Mouse (Mus musculus): ENCODE results near the gene Gm21083. TPM values are rescaled to one million over a fixed set of nuclear protein-coding genes. Genes with fewer than 3 reads are reported as not detected.
"Not testable (repeated sequence)": the region's sequence is repeated elsewhere in the genome, so short reads cannot be mapped to it uniquely, and the experiment has no call there.

Gene Gm21083
- not detected in 2 replicates for total RNA-seq (2014; rRNA removed)
- not detected in 2 replicates for polyA plus RNA-seq (2012; rRNA removed)

GRCm38 (mm10) chr5:15577033-15577432 lies at the start of gene Gm21083:
Gene Gm21083, plus strand, starts transcription at chr5:15577333.
- H3K27ac ChIP-seq (replicated peaks; ENCODE audit: insufficient read depth, low read depth, low read length); H3K4me1 ChIP-seq (ENCODE audit: control insufficient read depth, insufficient read depth, low read length); H3K36me3 ChIP-seq (ENCODE audit: control insufficient read depth, insufficient read depth, low read length); H3K79me2 ChIP-seq (ENCODE audit: control insufficient read depth, insufficient read depth, low read length); DNase-seq (ENCODE audit: extremely low read depth, low read depth, low spot score); H3K9ac ChIP-seq (ENCODE audit: low read depth, low read length); H3K4me3 ChIP-seq (ENCODE audit: insufficient read depth, low read depth, low read length); H3K27me3 ChIP-seq (ENCODE audit: control insufficient read depth, insufficient read depth, low read length): not testable (repeated sequence)
- no CpG with 5 or more reads among the region's 1 CpGs for WGBS

- not testable (repeated sequence) for H3K9ac ChIP-seq (ENCODE audit: low read depth, low read length); H3K4me3 ChIP-seq (ENCODE audit: insufficient read depth, low read depth, low read length); H3K79me2 ChIP-seq (ENCODE audit: control insufficient read depth, insufficient read depth, low read length); H3K4me1 ChIP-seq (ENCODE audit: control insufficient read depth, insufficient read depth, low read length); H3K27ac ChIP-seq (replicated peaks; ENCODE audit: insufficient read depth, low read depth, low read length); H3K27me3 ChIP-seq (ENCODE audit: control insufficient read depth, insufficient read depth, low read length); H3K36me3 ChIP-seq (ENCODE audit: control insufficient read depth, insufficient read depth, low read length); DNase-seq (ENCODE audit: extremely low read depth, low read depth, low spot score)
- WGBS, result 20% methylated on average over 1 of the region's 1 CpGs
Observed at GRCm38 (mm10) chr5:15529122-15529521, 48.0 kb upstream of the Gm21083 start, which contains the start of gene Gm21190. Gene Gm21190, minus strand, starts transcription at chr5:15529222.

- not testable (repeated sequence) for DNase-seq (ENCODE audit: extremely low read depth, low read depth, low spot score); H3K79me2 ChIP-seq (ENCODE audit: control insufficient read depth, insufficient read depth, low read length); H3K27ac ChIP-seq (replicated peaks; ENCODE audit: insufficient read depth, low read depth, low read length); H3K4me3 ChIP-seq (ENCODE audit: insufficient read depth, low read depth, low read length); H3K36me3 ChIP-seq (ENCODE audit: control insufficient read depth, insufficient read depth, low read length); H3K27me3 ChIP-seq (ENCODE audit: control insufficient read depth, insufficient read depth, low read length); H3K4me1 ChIP-seq (ENCODE audit: control insufficient read depth, insufficient read depth, low read length); H3K9ac ChIP-seq (ENCODE audit: low read depth, low read length)
- 67% methylated on average over 6 of the region's 6 CpGs for WGBS
Observed at GRCm38 (mm10) chr5:15548642-15549041, 28.5 kb upstream of the Gm21083 start.

DNA sequence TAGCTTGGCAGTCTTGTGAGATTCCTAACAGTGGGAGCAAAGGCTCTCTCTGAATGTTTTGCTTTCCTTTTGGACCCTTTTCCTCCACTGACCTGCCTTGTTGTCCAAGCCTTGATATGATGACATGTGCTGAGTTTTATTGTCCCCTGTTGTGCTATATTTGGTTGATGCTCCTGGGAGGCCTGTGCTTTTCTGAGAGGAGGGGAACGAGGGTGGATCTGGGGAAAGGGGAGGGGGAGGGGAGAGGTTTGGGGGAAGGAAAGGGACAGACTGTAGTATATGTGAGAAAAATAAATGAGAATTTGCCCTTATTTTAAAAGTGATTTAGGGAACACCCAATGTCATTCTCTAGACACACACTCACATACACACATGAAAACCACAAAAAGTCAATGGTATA lies 28.0 kb upstream of the Gm21083 start:
- not testable (repeated sequence) for H3K4me1 ChIP-seq (ENCODE audit: control insufficient read depth, insufficient read depth, low read length); H3K27me3 ChIP-seq (ENCODE audit: control insufficient read depth, insufficient read depth, low read length); H3K4me3 ChIP-seq (ENCODE audit: insufficient read depth, low read depth, low read length); H3K79me2 ChIP-seq (ENCODE audit: control insufficient read depth, insufficient read depth, low read length); H3K9ac ChIP-seq (ENCODE audit: low read depth, low read length); H3K36me3 ChIP-seq (ENCODE audit: control insufficient read depth, insufficient read depth, low read length); DNase-seq (ENCODE audit: extremely low read depth, low read depth, low spot score); H3K27ac ChIP-seq (replicated peaks; ENCODE audit: insufficient read depth, low read depth, low read length)
- 29% methylated on average over 1 of the region's 1 CpGs for WGBS

GRCm38 (mm10) chr5:15549606-15550005 lies 27.5 kb upstream of the Gm21083 start:
- DNase-seq (ENCODE audit: extremely low read depth, low read depth, low spot score); H3K79me2 ChIP-seq (ENCODE audit: control insufficient read depth, insufficient read depth, low read length); H3K4me3 ChIP-seq (ENCODE audit: insufficient read depth, low read depth, low read length); H3K27ac ChIP-seq (replicated peaks; ENCODE audit: insufficient read depth, low read depth, low read length); H3K27me3 ChIP-seq (ENCODE audit: control insufficient read depth, insufficient read depth, low read length); H3K4me1 ChIP-seq (ENCODE audit: control insufficient read depth, insufficient read depth, low read length); H3K9ac ChIP-seq (ENCODE audit: low read depth, low read length); H3K36me3 ChIP-seq (ENCODE audit: control insufficient read depth, insufficient read depth, low read length): not testable (repeated sequence)
- 0 out of 2 replicates have a peak, but pooled peaks have one; percentile 15 for TF ChIP-seq CTCF (IDR thresholded peaks at IDR 0.05; ENCODE audit: low read depth, low read length)
- WGBS, result 11% methylated on average over 3 of the region's 3 CpGs

DNA sequence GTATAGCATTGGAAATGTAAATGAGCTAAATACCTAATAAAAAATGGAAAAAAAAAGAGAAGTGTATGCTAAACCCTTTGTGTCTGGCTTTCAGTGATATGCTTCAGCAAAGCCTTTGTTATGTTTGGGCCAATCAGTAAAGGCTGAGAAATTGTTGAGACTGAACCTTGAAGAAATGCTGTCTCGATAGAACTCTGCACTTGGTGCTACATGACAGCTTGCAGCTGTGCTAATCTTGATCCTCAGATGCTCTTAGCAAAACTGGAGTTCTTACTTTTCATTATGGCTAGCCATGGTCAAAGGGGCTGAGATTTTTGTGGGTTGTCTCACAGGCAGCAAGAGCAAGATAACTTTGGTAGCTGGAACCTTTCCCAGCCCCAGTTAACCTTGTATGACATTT lies 18.5 kb upstream of the Gm21083 start:
- H3K4me3 ChIP-seq (ENCODE audit: insufficient read depth, low read depth, low read length); DNase-seq (ENCODE audit: extremely low read depth, low read depth, low spot score); H3K27ac ChIP-seq (replicated peaks; ENCODE audit: insufficient read depth, low read depth, low read length); H3K27me3 ChIP-seq (ENCODE audit: control insufficient read depth, insufficient read depth, low read length); H3K36me3 ChIP-seq (ENCODE audit: control insufficient read depth, insufficient read depth, low read length); H3K4me1 ChIP-seq (ENCODE audit: control insufficient read depth, insufficient read depth, low read length); H3K9ac ChIP-seq (ENCODE audit: low read depth, low read length); H3K79me2 ChIP-seq (ENCODE audit: control insufficient read depth, insufficient read depth, low read length): not testable (repeated sequence)
- 73% methylated on average over 1 of the region's 1 CpGs for WGBS

DNA sequence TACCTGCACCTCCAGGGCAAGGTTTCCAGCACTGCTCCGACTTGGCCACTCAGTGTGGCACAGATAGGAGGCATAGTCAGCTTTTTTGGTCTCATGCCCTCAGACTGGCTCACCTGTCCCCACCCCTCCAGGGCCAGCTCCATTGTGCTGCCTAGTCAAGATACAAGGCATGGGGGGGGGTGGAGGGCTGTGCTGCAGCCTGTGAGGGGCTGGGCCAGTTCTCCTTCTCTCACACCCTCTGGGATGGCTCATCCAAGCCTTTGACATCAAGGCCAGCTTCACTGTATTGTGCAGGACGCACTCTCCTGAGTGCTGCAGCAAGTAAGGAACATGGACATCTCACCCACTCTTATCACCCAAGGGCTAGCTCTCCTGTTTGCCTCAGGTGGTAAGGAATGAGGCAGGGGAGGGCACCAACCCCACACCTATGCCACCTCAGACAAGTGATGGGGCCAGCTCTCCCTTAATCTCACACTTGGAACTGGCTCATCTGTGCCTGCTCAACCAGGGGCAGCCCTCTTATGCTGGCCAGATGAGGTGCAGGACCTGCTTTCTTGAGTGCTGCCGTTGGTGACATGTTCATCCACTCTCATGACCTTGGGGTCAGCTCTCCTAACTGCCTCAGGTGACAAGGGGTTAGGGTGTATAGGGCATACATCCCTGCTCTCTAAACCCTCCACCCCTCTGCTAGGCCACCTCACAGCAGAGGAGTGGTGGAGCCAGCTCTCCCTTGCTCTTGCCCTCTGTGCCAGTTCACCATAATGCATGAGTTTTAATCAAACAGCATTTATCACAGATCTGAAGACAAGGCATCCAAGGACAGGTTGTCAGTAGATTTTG lies 15.5 kb upstream of the Gm21083 start:
- H3K27me3 ChIP-seq (ENCODE audit: control insufficient read depth, insufficient read depth, low read length); H3K79me2 ChIP-seq (ENCODE audit: control insufficient read depth, insufficient read depth, low read length); H3K27ac ChIP-seq (replicated peaks; ENCODE audit: insufficient read depth, low read depth, low read length); H3K4me1 ChIP-seq (ENCODE audit: control insufficient read depth, insufficient read depth, low read length); H3K36me3 ChIP-seq (ENCODE audit: control insufficient read depth, insufficient read depth, low read length); H3K4me3 ChIP-seq (ENCODE audit: insufficient read depth, low read depth, low read length); H3K9ac ChIP-seq (ENCODE audit: low read depth, low read length); DNase-seq (ENCODE audit: extremely low read depth, low read depth, low spot score): not testable (repeated sequence)
- WGBS, result 76% methylated on average over 3 of the region's 3 CpGs

GRCm38 (mm10) chr5:15573735-15574134 lies 3.4 kb upstream of the Gm21083 start:
- H3K27ac ChIP-seq (replicated peaks; ENCODE audit: insufficient read depth, low read depth, low read length); H3K4me3 ChIP-seq (ENCODE audit: insufficient read depth, low read depth, low read length); H3K4me1 ChIP-seq (ENCODE audit: control insufficient read depth, insufficient read depth, low read length); H3K27me3 ChIP-seq (ENCODE audit: control insufficient read depth, insufficient read depth, low read length); H3K9ac ChIP-seq (ENCODE audit: low read depth, low read length); DNase-seq (ENCODE audit: extremely low read depth, low read depth, low spot score); H3K79me2 ChIP-seq (ENCODE audit: control insufficient read depth, insufficient read depth, low read length); H3K36me3 ChIP-seq (ENCODE audit: control insufficient read depth, insufficient read depth, low read length): not testable (repeated sequence)

Data from liver, adult 2 months (tissue).